Comparison of ENCODE assay signal across 9 mouse cellular contexts in genomic region chr8:122224650-122225022, GRCm38 (mm10). TPM values are rescaled to one million over a fixed set of nuclear protein-coding genes. Genes with fewer than 3 reads are reported as not detected.
A peak's percentile ranks its signal among the peaks of the same experiment; 100 is the strongest.
DNase-seq lines count a peak whose midpoint lies in the region; ATAC-seq and TF ChIP-seq lines count a peak whose summit lies in the region.
"Had no signal": no experiment of that assay in that cellular context is flagged by ENCODE, and none has a peak within 500 bp of the region (broad histone marks: within the 10 kb centered on the region; RNA-seq: fewer than 3 reads in every experiment).

No protein-coding gene starts in this region.

- peaks cover 37% of the 10 kb centered on the region for H3K4me1 ChIP-seq in hindbrain, embryonic 10.5 days (replicated peaks)
- H3K4me1 ChIP-seq in midbrain, postnatal 0 days (ENCODE audit: insufficient read depth, low read length): no peaks in the 10 kb centered on the region

- H3K9ac ChIP-seq in midbrain, postnatal 0 days (replicated peaks; ENCODE audit: low read length, poor library complexity, severe bottlenecking): no peak overlapping the region

- no peaks in the 10 kb centered on the region for H3K36me3 ChIP-seq in hindbrain, embryonic 10.5 days
- no peaks in the 10 kb centered on the region for H3K36me3 ChIP-seq in midbrain, postnatal 0 days (ENCODE audit: insufficient read depth, low read length)

- ATAC-seq in midbrain, postnatal 0 days (ENCODE audit: low FRiP score): 0 out of 2 replicates have a peak, but pooled peaks have one; percentile 50
- ATAC-seq in megakaryocyte, adult 5-6 weeks (ENCODE audit: poor library complexity, severe bottlenecking): no peak

- H3K27ac ChIP-seq in hindbrain, embryonic 10.5 days: peak overlapping the region; percentile 46; the same call in 1 of the 2 replicates
- peak overlapping the region; percentile 13; the same call in 1 of the 2 replicates for H3K27ac ChIP-seq in midbrain, postnatal 0 days (ENCODE audit: low read depth, low read length)

- H3K27me3 ChIP-seq in hindbrain, embryonic 10.5 days (ENCODE audit: insufficient read depth, poor library complexity, severe bottlenecking): peaks cover 38% of the 10 kb centered on the region
- H3K27me3 ChIP-seq in midbrain, postnatal 0 days (ENCODE audit: insufficient read depth, low read length): peaks cover 13% of the 10 kb centered on the region

- H3K9me3 ChIP-seq in hindbrain, embryonic 10.5 days: no peaks in the 10 kb centered on the region
- no peaks in the 10 kb centered on the region for H3K9me3 ChIP-seq in midbrain, postnatal 0 days (ENCODE audit: low read length)

- TF ChIP-seq CTCF in midbrain, postnatal 0 days (IDR thresholded peaks at IDR 0.05): peak; percentile 56

- no peak overlapping the region for H3K4me2 ChIP-seq in midbrain, postnatal 0 days (ENCODE audit: low read depth, low read length, poor library complexity, severe bottlenecking)

- H3K4me3 ChIP-seq in hindbrain, embryonic 10.5 days: no peak overlapping the region
- H3K4me3 ChIP-seq in midbrain, postnatal 0 days (ENCODE audit: low read depth, low read length): no peak overlapping the region

- DNase-seq in adrenal gland, adult 2 months: peak; percentile 47
- no peak for DNase-seq in adrenal gland, adult 8-10 months
- DNase-seq in left cerebral cortex, postnatal 25 days (ENCODE audit: low spot score in 2 of 2): peak; percentile 39 to 45
- no peak for DNase-seq in left cerebral cortex, adult 8-10 months (ENCODE audit: low spot score in 2 of 2)
- DNase-seq in hindbrain, embryonic 10.5 days (ENCODE audit: low spot score): peak; percentile 36
- DNase-seq in midbrain, postnatal 0 days (ENCODE audit: low spot score): peak; percentile 69
- DNase-seq in kidney, postnatal 25 days: no peak
- DNase-seq: thymus, postnatal 36 days had no signal

- intact Hi-C loops in left cerebral cortex, postnatal 25 days (cut with DNase I): no loop called here

- WGBS in hindbrain, embryonic 10.5 days: 58% methylated on average over 6 of the region's 6 CpGs
- 50% methylated on average over 6 of the region's 6 CpGs for WGBS in midbrain, postnatal 0 days

RNA-seq across cellular contexts. Expression of gene Zfpm1, which starts 57.3 kb away (rescaled TPM):
- total RNA-seq in adrenal gland, adult 2 months (2021): 10 to 100 TPM; 16.0 to 24.2 TPM
- polyA plus RNA-seq in adrenal gland, adult 2 months (2012; rRNA removed): 37.4 and 60.4 TPM in 2 replicates
- 10 to 100 TPM; 17.3 to 35.3 (median 28.0) TPM for total RNA-seq in adrenal gland, adult 8-10 months (2022)
- 10 to 100 TPM; 36.9 to 39.3 TPM for total RNA-seq in left cerebral cortex, postnatal 25 days (2021)
- total RNA-seq in left cerebral cortex, adult 8-10 months (2022): 10 to 100 TPM; 38.9 to 50.1 (median 44.4) TPM
- polyA plus RNA-seq in hindbrain, embryonic 10.5 days (2016; fragmentation: Nextera tagmentation; extraction: Ambion mirVana): 1.6 and 2.4 TPM in 2 replicates
- 19.6 and 28.6 TPM in 2 replicates for total RNA-seq in midbrain, postnatal 0 days (2014; rRNA removed)
- 1.2 TPM in 2 replicates for polyA plus RNA-seq in midbrain, postnatal 0 days (2015; fragmentation: Nextera tagmentation; extraction: Ambion mirVana)
- total RNA-seq in megakaryocyte, adult 5-6 weeks (2015): 4.3 and 4.5 TPM in 2 replicates
- total RNA-seq in megakaryocyte, adult 5-6 weeks (2017): 4.8 and 5.6 TPM in 2 replicates

Comparison
In these comparisons a context has a peak if more than half of its experiments do, and no peak if none do; other contexts are left out.
1. DNase-seq: peak in adrenal gland, adult 2 months (single experiment), left cerebral cortex, postnatal 25 days (2 of 2), hindbrain, embryonic 10.5 days (single experiment) and midbrain, postnatal 0 days (single experiment); none in adrenal gland, adult 8-10 months (single experiment), left cerebral cortex, adult 8-10 months (0 of 2) and kidney, postnatal 25 days (0 of 2).